Mouse (Mus musculus) heart, adult 2 months (tissue): Measurements from ENCODE around the gene Cyth3.

ENCODE experiments used
- CTCF ChIP-seq: fragments of 200-600 bp; IDR thresholded peaks from 2 replicates; pipeline ENCODE4 v1.8.1; 2022; ENCODE audit warnings: antibody characterized with exemption, mild to moderate bottlenecking, moderate library complexity
- EP300 ChIP-seq: fragments of 200-500 bp; IDR thresholded peaks from 2 replicates; pipeline ENCODE4 v1.6.1; 2011; ENCODE audit warnings: low read depth, low read length, control low read depth; ENCODE audit not compliant: insufficient read depth

GRCm38 (mm10) chr5:143732180-143732891 lies 110.1 kb downstream of the Cyth3 start, which contains the start of gene Usp42:
- TF ChIP-seq CTCF (peak; percentile 59), EP300 (peak; percentile 9; the same call in 1 of the 2 replicates)
